Mouse (Mus musculus) heart, adult 11 months (tissue): ENCODE data around the gene Rfx4.
A peak's percentile ranks its signal among the peaks of the same experiment; 100 is the strongest.

Experiments
- DNase-seq: peaks from one replicate; pipeline ENCODE4 v3.0.0; 2022

Rfx4 gene

DNA sequence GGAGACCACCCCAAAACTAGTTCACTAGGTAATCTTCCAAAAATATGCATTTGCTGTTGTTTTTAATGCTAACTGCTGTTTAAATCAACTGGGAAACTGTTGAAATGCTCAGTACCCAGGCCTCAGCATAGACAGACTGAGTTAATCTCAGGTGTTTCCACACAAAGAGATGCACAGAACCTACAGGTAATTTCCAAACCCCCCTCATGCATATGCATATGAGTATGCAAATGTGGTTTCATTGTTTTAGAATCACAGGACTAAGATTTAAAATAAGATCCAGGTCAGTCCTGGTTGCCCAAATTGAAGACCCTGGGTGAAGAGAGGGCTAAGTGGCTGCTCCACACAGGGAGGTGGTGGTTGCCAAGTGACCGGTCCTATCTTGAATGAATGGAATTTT is 157.3 kb downstream of the Rfx4 start:
- DNase-seq, result no peak

- peak; percentile 79 for DNase-seq
These were observed 159.6 kb downstream of the Rfx4 start for GRCm38 (mm10) chr10:84915476-84915875.

DNA sequence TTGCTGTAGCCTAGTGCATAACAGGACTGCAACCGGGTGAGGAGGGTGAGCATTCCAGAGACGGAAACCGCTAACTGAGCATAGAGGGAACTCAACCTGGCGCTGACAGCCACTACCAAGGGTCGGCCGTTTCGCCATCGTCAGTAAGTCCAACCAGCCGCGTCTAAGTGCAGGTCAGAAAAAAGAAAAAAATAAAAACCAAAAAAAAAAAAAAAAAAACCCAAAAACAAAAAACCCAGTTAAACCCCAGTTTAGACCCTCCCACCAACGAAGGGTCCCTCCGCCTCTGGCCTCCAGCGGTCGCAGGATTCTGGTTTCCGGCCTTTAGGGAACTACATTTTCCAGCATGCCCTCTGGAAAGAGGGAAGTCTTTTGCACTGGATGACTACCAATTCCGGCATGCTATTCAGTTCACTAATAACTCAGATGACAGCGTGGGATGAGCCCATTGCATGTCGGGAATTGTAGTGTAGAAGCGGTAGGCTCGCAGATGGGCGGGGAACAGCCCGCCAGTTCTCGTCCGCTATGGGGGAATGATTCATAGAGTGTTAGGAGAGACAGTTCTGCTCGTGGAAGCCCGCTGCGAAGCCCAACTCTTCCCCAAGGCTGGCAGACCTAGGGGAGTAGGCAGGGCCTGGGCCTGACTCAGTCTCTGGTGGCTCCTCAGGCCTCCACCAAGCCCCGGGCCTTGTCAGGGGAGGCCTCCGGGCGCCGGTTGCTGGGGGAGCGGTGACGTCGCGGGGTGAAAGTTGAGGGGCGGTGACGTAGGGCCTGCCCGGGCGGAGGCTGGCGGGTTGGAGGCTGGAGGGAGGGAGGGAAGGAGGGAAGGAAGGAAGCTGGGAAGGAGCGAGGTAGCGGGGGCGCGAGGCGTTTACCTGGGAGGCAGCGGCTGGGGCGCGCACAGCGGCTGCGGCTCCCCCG is 161.2 kb downstream of the Rfx4 start, which contains the start of gene Ric8b:
Ric8b (plus strand) TSS at position 807 of the 921 bp plus-strand sequence.
- DNase-seq, result peak; percentile 100

- no peak for DNase-seq
These were observed 161.9 kb downstream of the Rfx4 start for GRCm38 (mm10) chr10:84917731-84918095.

DNA sequence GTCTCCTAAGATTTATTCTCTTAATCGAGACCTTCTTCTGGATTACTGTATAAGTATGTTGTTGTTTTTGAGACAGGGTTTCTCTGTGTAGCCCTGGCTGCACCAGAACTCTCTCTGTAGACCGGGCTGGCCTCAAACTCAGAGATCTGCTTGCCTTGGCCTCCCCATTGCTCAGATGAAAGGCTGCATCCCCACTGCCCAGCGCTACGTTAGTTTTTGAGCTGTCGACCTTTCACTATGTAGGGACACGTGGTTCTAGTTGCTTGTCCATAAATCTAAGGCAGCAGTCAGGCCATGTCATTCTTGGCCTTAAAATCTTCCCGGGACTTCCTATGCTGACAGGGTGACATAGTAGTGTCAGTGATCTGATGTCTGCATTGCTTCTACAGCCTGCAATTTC is 170.5 kb downstream of the Rfx4 start:
- peak; percentile 81 for DNase-seq

- DNase-seq, result no peak
These were observed 171.0 kb downstream of the Rfx4 start for GRCm38 (mm10) chr10:84926885-84927284.

GRCm38 (mm10) chr10:84928465-84928864 is 172.6 kb downstream of the Rfx4 start:
- peak; percentile 70 for DNase-seq

GRCm38 (mm10) chr10:84935553-84936209 is 179.8 kb downstream of the Rfx4 start:
- DNase-seq, result peak; percentile 89

GRCm38 (mm10) chr10:84936832-84937515 is 181.1 kb downstream of the Rfx4 start:
- DNase-seq, result peak; percentile 40

DNA sequence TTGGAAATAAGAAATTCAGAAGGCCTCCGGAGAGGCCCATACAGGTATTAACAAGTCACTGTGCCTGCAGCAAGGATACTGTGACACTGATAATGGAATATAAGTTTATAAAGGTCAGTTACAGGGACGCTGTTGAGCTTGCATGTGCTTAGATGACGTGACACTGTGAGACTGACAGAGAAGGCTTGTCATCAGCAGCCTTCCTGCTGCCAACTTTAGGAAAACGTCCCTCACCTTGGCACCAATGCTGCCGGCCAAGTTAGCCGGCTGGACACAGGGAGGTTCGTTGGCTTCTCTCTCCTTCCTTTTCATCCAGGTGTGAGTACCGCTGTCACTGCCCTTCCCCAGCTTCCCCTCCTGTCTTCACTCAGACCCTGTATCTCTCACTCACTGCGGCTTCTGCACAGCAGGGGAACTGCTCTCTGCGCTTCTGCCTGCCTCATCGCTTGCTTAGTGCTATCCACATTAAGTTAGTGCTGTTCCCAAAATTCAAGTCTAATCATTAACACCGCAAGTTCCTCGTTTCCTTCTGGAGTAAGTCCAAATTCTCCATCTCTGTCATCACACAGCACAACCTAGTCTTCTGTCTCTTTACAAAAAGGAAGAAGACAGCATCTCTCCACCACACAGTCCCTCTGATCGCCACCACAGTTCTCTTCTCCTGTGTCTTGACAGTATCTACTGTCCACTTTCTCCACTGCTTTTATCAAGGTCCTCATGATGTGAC is 182.4 kb downstream of the Rfx4 start:
- peak; percentile 85 for DNase-seq

DNA sequence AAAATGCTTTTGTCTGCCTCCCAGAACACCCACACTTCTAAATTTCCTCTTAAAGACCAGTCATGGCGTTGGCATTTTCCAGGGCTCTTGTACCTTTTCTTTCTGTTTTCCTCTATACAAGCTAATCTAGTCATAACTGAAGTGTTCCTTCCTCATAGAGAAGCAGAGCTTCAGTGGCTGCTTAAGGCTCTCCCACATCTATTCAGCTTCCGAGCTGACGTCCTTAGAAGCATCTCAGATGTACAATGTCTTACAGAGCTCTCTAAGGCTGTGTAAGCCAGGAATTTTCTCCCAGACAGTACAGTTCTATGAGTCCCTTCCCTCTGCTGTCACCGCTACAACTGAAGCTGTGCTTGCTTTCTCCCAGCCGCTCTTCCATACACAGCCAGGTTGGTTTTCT is 183.0 kb downstream of the Rfx4 start:
- DNase-seq, result peak; percentile 56

GRCm38 (mm10) chr10:84940356-84940755 is 184.5 kb downstream of the Rfx4 start:
- peak; percentile 36 for DNase-seq

- no peak for DNase-seq
These were observed 189.8 kb downstream of the Rfx4 start for GRCm38 (mm10) chr10:84945692-84946091.

- DNase-seq, result no peak
These were observed 193.3 kb downstream of the Rfx4 start for GRCm38 (mm10) chr10:84948970-84949683.

- peak; percentile 76 for DNase-seq
These were observed 193.8 kb downstream of the Rfx4 start for GRCm38 (mm10) chr10:84949684-84950010.

- peak; percentile 79 for DNase-seq
These were observed 194.5 kb downstream of the Rfx4 start for GRCm38 (mm10) chr10:84950384-84950783.

GRCm38 (mm10) chr10:84954236-84954635 is 198.4 kb downstream of the Rfx4 start:
- DNase-seq, result peak; percentile 62
